Mouse (Mus musculus) sigmoid colon, adult 10 weeks (tissue): ENCODE results near the gene Ceacam5. TPM values are rescaled to one million over a fixed set of nuclear protein-coding genes. Genes with fewer than 3 reads are reported as not detected.

Experiments used
- polyA plus RNA-seq: library from polyadenylated mRNA; stranded (reverse); fragments of 350-450 nt; fragmentation: Illumina TruSeq; extraction: RNeasy Lipid Tissue Mini Kit (QIAGEN cat#74804); gene quantifications from one replicate; pipeline ENCODE4 v1.2.3, GENCODE M21; 2014; ENCODE audit warnings: low read depth, low replicate concordance

The Ceacam5 gene
- not detected for polyA plus RNA-seq

DNA sequence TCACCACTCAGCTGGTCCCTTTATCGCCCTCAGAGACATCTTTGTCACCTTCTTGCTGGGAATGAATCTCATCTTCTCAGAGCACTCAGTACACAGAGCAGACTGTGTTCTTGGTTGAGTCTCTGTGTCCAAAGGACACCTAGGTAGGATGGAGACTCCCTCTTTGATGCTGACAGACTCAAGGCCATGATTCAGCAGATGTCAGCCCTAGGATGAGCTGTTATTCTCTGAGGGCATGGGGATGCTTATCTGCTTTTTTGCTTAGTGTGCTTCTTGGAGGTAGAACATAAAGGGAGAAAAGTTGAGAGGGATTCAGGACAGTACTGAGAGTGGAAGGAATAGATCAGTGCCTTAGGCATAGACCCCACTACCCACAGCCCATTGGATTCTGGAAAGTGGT lies at the start of gene Ceacam5:
Gene Ceacam5, plus strand, starts transcription at position 301 of the 400 bp plus-strand sequence.

Other genes starting within 250 kb of the Ceacam5 start
- gene Ceacam14, start 99.4 kb downstream of the Ceacam5 start, polyA plus RNA-seq: not detected
- gene Gm5155, start 158.5 kb downstream of the Ceacam5 start, polyA plus RNA-seq: not detected